Mouse (Mus musculus): ENCODE measurements around the gene Faf1. TPM values are rescaled to one million over a fixed set of nuclear protein-coding genes. Genes with fewer than 3 reads are reported as not detected.

The Faf1 gene
- total RNA-seq, 2 experiments from 2014 or later, result 38.8 to 40.3 TPM

DNA sequence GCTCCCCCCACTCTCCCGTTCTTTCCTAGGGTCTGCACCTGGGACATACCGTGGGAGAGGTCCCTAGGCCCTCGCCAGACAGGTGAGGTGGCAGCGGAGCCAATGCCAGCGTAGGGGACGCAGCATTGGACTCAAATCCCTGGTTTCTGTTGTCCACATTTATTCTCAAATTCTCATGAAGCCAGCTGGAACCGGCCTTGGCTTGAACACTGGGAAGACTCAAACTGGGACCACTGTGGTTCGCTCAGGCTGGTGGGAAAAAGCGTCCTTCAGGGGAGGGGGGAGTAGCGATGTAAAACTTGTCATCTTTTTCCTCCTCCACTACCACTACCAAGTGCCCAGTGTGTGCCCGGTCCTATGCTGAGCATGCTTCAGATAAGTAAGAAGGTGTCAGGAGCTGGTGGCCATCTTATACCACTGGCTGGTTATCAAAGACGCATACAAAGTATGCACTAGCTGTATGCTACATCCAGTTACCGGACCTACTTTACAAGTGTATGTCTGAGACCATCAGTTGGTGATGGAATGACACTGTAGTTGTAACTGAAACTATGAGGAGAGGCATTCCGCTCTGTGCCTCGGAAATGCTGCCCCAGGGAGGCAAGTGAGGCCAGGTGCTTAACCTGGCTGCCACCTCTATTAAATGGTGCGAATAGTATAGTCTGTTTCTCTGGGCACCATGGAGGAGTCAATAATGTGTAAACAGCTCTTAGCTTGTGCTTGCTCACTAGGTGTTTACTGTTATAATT lies 309.2 kb downstream of the Faf1 start:
- no peak for DNase-seq (ENCODE audit: low spot score)
- intact Hi-C loops (cut with DNase I), result no loop called here

DNA sequence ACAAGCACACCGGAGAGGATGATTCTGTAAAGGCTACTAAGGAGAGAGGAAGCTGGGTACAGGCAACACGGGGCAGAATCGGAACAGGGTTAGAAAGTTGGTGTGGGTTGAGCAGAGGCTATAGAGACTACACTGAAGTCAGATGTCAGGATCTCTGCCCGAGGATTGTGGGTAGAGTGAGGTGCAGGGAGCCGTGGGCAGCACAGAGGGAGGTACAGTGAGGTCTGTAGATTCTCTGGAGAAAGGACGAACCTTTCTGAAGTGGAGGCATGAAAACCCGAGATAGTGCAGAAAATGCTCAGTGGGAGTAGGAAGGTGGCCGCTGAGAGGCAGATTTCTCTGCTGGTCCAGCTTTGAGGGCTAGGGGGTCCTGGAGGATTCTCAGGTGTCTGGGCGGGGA lies 309.9 kb downstream of the Faf1 start:
- intact Hi-C loops (cut with DNase I), result no loop called here
- DNase-seq (ENCODE audit: low spot score), result no peak

DNA sequence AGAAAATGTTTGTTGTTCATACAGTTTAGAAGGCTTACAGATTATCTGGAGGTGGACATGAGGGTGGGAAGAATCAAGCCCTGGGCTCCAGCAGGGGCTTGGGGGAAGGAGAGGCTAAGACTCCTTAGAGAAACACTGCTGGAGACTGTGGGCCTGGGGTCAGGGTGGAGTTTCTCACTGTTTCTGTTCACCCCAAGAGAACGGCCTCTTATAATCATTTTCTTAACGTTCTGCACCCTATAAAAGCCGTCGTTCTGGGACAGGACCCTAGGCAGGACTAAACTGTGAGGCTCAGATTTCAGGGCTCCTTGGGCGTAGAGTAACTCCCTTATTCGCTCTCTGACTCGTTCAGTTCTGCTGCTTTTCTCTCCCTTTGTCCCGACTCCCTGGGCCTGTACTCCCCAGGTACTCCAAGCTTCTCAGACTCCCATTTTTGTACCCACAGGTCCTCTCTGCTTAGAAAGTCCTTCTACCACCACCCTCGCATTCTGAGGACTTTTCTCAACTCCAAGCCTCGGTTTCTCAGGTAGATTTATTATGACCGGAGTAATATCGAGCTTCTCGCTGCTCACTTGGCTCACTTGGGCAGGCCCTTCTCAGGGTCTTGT lies 310.5 kb downstream of the Faf1 start:
- intact Hi-C loops (cut with DNase I), result no loop called here

DNA sequence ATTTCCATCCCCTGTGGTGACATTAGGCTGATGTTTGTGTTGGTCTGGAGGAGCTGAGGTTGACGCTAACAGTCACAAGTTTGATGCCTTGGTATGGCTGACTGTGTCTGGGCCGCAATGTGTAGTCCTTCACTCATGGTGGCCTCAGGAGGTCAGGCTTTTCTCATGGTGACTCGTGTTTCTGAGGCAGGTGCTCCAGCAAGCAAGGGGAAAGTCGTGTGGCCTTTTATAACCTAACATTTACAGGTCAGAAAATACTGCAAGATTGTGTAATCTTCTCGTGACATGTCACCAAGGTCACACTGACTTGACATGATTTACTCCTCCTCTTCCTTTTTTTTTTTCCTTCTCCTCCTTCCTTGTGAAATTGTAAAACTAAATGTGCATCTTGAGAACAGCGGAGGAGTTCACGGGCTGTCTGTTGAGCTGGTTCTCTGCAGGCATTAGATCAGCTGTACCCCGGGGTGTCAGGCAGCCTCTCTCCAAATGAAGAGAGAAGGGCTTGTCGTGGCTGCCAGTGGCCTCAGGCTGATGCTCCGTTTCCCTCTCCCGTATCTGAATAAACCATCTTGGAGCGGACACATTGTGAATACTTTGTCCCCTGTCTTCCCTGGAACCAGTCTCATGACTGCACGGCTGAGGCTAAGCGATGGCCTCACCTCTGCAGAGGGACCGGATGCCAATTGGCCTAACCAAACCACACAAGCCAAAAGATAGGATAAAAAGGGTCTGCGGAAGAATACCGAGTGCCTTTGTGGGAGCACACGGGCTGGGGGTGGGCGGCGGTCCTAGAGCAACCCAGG lies 311.4 kb downstream of the Faf1 start:
- DNase-seq (ENCODE audit: low spot score), result no peak
- intact Hi-C loops (cut with DNase I), result no loop called here

More for the DNA sequence above, 310.5 kb downstream of the Faf1 start:
- DNase-seq (ENCODE audit: low spot score), result no peak

DNA sequence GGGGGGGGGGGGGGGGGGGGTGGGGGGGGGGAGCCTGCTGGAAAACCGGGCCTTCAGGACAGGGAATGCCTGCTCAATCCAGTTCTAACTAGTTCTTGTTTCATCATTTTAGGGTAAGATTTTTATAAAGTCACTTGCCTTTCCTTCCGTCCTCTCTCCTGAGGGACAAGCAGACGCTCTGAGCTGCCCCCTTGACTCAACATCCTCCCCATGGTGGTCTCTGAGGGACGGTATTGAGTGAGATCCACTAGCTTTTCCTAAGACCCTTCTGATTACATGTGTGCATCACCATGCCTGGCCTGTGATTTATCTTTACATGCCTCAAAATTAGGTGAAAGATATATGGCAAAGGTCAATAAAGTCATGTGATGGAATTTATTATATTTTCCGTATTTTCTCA lies 312.0 kb downstream of the Faf1 start:
- DNase-seq (ENCODE audit: low spot score), result no peak
- intact Hi-C loops (cut with DNase I), result no loop called here

DNA sequence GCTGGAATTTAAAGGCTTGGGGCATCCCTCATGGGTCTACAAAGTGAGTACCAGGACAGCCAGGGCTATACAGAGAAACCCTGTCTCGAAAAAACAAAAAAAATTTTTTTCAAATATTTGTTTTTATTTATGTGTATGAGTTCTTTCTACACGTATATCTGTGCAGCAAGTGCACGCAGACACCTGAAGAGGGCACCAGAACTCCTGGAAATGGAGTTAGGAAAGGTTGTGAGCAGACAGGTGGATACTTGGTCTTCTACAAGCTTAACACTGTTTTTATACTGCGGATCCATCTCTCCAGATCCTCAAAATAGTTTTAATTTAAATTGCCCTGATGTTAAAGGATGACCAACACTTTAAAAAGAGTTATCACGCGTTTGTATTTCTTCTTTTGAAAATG lies 312.8 kb downstream of the Faf1 start:
- DNase-seq (ENCODE audit: low spot score), result no peak
- intact Hi-C loops (cut with DNase I), result no loop called here

DNA sequence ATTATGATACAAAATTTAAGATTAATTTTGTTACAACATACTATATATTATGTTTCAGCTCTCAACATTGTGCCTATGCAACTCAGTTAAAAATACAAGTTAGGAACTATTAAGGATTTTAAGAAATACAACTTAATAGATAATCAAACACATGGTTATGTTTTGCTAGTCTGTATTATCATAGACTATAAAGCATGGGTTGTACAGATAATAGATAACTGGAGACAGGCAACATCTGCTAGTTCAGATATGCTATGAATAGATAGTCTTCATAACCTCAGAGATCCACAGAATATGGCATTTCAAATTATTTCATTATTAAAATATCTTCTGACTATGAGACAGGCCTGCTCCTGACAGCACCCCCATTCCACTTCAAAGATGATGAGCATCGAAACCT lies 329.7 kb downstream of the Faf1 start:
- intact Hi-C loops (cut with DNase I), result no loop called here
- DNase-seq (ENCODE audit: low spot score), result no peak

Other genes with a start within 250 kb of the Faf1 start
- 100 to 1,000 TPM; 104 to 106 TPM for gene Rnf11, start 191.9 kb upstream of the Faf1 start, total RNA-seq (2021)
- not detected for gene 4930522H14Rik, start 145.3 kb upstream of the Faf1 start, total RNA-seq (2021)
- 10 to 100 TPM; 15.5 to 16.2 TPM for gene Cdkn2c, start 9.4 kb upstream of the Faf1 start, total RNA-seq (2021)

Data from heart, postnatal 25 days (tissue).